Mouse (Mus musculus) liver, embryonic 16.5 days (tissue): Measurements from ENCODE around the gene Ptgs1. TPM values are rescaled to one million over a fixed set of nuclear protein-coding genes. Genes with fewer than 3 reads are reported as not detected.

Experiments
- ATAC-seq: fragments of 200-750 bp; cut with Nextera tagmentation; 2 replicates; pipeline ENCODE4 v1.8.0; 2017; ENCODE audit warnings: low read depth, mild to moderate bottlenecking, moderate number of reproducible peaks, moderate library complexity
- H3K27ac ChIP-seq: fragments of 300-500 bp; sonication (generic); 2 replicates; pipeline ENCODE4 v1.5.1; 2014; ENCODE audit warnings: mild to moderate bottlenecking, low read length
- H3K27me3 ChIP-seq: fragments of 300-500 bp; sonication (generic); 2 replicates; pipeline ENCODE4 v1.6.1; 2014; ENCODE audit warnings: low read depth, low read length, mixed read lengths; ENCODE audit not compliant: control insufficient read depth, insufficient read depth
- H3K36me3 ChIP-seq: fragments of 300-500 bp; sonication (generic); 2 replicates; pipeline ENCODE4 v1.6.1; 2014; ENCODE audit warnings: mild to moderate bottlenecking; ENCODE audit not compliant: control insufficient read depth, insufficient read depth
- H3K4me1 ChIP-seq: fragments of 300-500 bp; sonication (generic); 2 replicates; pipeline ENCODE4 v1.6.1; 2014; ENCODE audit warnings: low read depth, low read length, mixed read lengths; ENCODE audit not compliant: control insufficient read depth
- H3K4me2 ChIP-seq: fragments of 300-500 bp; sonication (generic); 2 replicates; pipeline ENCODE4 v1.6.1; 2014; ENCODE audit warnings: low read depth, low read length, mixed read lengths
- H3K4me3 ChIP-seq: fragments of 300-500 bp; sonication (generic); 2 replicates; pipeline ENCODE4 v1.5.1; 2014; ENCODE audit warnings: low read depth, mild to moderate bottlenecking, low read length
- H3K9ac ChIP-seq: fragments of 300-500 bp; sonication (generic); 2 replicates; pipeline ENCODE4 v1.6.1; 2014; ENCODE audit warnings: low read depth, low read length
- H3K9me3 ChIP-seq: fragments of 300-500 bp; sonication (generic); replicated peaks from 2 replicates; pipeline ENCODE4 v1.6.1; 2016; ENCODE audit warnings: low read length; ENCODE audit not compliant: control insufficient read depth
- WGBS: fragments of 180-500 bp; shearing (Covaris S2); extraction: QIAGEN DNeasy Blood & Tissue Kit; methylation state at CpG from one replicate; pipeline ENCODE4 v1.1.7; 2014; ENCODE audit not compliant: insufficient replicate concordance; 5-methylcytosine and 5-hydroxymethylcytosine counted together
- polyA plus RNA-seq: library from polyadenylated mRNA; unstranded; fragments of >200 nt; fragmentation: Nextera tagmentation; extraction: Ambion mirVana; gene quantifications from 2 replicates; pipeline ENCODE4 v1.2.1, GENCODE M21; 2015

Gene Ptgs1
- polyA plus RNA-seq, 1 experiment from 2014 or later = 22.5 TPM

DNA sequence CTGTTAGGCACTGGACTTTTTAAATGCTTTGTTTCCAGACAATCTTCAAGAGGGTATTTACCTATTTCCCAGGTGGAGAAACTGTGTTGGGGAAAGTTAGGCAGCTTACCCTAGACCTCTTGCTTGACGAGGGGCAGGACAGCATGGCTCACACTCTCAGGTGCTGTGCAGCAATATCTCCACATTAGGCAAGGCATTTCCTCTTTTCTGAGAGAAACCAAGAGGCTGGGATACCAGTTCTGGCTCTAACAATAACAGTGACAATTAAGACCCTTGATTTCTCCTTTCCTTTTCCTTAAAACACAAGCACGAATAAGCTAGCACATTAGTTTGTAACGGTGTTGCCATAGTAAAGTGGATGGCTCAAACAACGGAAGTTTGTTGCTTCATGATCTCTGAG lies 40.9 kb downstream of the Ptgs1 start:
- H3K4me1 ChIP-seq = no peaks in the 10 kb centered on the region
- 41% methylated on average over 4 of the region's 4 CpGs for WGBS

DNA sequence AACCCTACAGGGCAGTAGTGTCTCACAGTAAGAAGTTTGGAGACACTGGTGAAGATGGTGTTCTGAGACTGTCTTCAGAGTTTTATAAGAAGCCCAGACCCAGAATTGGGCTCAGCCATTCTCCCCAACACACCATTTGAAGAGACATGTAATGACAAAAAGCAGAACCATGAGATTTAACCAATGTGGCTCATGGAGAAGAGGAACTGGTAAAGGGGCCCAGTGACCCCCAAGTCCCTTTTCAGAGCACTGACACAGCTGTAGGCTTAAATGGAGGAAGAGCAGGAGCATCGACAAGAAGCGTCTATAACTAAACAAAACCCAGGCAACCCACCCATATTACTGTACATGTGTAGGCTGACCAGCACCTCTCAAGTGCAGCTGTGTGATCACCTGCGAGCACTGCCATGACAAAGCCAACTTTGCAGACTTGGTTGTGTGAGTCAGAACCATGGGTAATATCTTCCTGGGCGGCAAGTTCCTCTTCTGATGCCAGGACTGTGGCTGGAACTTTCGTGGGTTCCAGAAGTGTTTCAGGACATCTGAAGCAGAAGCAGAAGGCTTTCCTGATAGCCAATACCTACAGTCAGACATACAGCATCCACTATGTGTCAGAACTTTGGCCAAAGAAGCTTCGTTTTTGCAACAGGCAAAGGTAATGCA lies 42.2 kb downstream of the Ptgs1 start:
- H3K27ac ChIP-seq = peak overlapping the region; percentile 22; the same call in 1 of the 2 replicates
- no peaks in the 10 kb centered on the region for H3K4me1 ChIP-seq
- no peak overlapping the region for H3K4me2 ChIP-seq
- no peak overlapping the region for H3K4me3 ChIP-seq
- no peaks in the 10 kb centered on the region for H3K27me3 ChIP-seq
- H3K9ac ChIP-seq = no peak overlapping the region
- H3K36me3 ChIP-seq = no peaks in the 10 kb centered on the region
- ATAC-seq = no peak
- H3K9me3 ChIP-seq = no peaks in the 10 kb centered on the region
- WGBS = 20% methylated on average over 6 of the region's 6 CpGs

More for the DNA sequence above, 40.9 kb downstream of the Ptgs1 start:
- Histone ChIP-seq H3K9ac (no peak overlapping the region), H3K4me2 (no peak overlapping the region), H3K27ac (no peak overlapping the region), H3K9me3 (no peaks in the 10 kb centered on the region), H3K27me3 (no peaks in the 10 kb centered on the region), H3K36me3 (no peaks in the 10 kb centered on the region), H3K4me3 (no peak overlapping the region)
- ATAC-seq = no peak

DNA sequence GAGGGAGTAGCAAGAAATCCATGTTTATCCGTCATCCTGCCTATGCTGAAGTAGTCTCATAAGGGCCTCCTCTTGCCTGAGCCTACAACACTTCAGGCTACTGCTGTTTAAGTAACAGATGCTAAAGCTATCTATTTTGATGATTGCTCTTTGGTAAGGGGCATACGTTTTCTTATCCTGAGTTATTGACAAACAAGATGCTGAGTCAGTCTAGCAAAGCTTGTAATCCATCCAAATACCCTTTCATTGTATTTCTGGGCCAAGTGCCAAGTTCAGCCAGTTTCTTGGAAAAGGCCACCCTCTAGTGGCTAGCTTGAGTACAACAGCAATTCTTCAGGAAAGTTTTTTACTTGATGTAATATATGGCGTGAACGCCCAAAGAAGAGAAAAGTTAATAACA lies 46.2 kb downstream of the Ptgs1 start:
- Histone ChIP-seq H3K36me3 (no peaks in the 10 kb centered on the region), H3K9ac (no peak overlapping the region), H3K4me3 (no peak overlapping the region), H3K4me2 (no peak overlapping the region), H3K27me3 (no peaks in the 10 kb centered on the region), H3K27ac (no peak overlapping the region), H3K4me1 (no peaks in the 10 kb centered on the region), H3K9me3 (no peaks in the 10 kb centered on the region)
- WGBS = 22% methylated on average over 4 of the region's 4 CpGs
- no peak for ATAC-seq

DNA sequence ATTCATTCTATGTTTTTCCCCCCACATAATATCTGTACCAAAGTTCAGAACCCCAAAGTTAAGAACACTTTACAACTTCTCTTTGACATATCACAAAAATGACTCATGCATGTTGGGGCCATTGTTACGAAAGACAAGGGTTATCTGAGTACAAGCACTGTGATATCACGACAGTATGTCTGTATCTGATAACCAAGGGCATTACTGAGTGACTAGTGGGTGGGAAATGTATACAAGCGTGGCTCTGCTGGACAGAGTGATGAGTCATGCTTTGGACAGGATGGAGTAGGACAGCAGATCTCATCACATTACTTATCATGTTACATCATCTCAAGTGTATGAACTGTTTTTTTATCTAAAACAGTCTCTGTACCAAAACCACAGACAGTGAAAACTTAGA lies 48.5 kb downstream of the Ptgs1 start:
- 12% methylated on average over 3 of the region's 3 CpGs for WGBS
- no peaks in the 10 kb centered on the region for H3K36me3 ChIP-seq
- no peak overlapping the region for H3K27ac ChIP-seq
- H3K4me1 ChIP-seq = no peaks in the 10 kb centered on the region
- no peak overlapping the region for H3K9ac ChIP-seq
- no peak overlapping the region for H3K4me2 ChIP-seq
- H3K4me3 ChIP-seq = no peak overlapping the region
- ATAC-seq = no peak
- no peaks in the 10 kb centered on the region for H3K27me3 ChIP-seq
- no peaks in the 10 kb centered on the region for H3K9me3 ChIP-seq

DNA sequence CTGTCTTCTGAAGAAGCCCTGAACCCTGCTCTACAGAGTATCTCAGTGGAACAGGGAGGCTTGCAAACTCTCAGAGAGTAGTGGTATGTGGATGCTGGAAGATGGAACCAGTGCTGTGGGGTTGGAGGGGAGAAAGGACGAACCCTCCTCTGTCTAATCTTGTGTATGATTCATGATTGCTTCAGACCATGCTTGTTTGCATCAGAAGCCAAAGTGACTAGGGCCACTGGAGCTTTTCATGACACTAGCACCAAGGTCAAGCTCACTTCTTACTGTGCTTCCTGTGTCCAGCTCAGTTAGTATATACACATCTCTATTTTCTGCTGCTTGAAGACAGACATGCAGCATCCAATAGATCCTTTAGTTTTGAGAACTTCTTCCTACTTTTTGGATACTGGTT lies 50.9 kb downstream of the Ptgs1 start:
- Histone ChIP-seq H3K36me3 (no peaks in the 10 kb centered on the region), H3K9me3 (no peaks in the 10 kb centered on the region), H3K27me3 (no peaks in the 10 kb centered on the region), H3K4me2 (no peak overlapping the region), H3K27ac (no peak overlapping the region), H3K4me3 (no peak overlapping the region), H3K4me1 (no peaks in the 10 kb centered on the region), H3K9ac (no peak overlapping the region)
- WGBS = 42% methylated on average over 1 of the region's 1 CpGs
- no peak for ATAC-seq

DNA sequence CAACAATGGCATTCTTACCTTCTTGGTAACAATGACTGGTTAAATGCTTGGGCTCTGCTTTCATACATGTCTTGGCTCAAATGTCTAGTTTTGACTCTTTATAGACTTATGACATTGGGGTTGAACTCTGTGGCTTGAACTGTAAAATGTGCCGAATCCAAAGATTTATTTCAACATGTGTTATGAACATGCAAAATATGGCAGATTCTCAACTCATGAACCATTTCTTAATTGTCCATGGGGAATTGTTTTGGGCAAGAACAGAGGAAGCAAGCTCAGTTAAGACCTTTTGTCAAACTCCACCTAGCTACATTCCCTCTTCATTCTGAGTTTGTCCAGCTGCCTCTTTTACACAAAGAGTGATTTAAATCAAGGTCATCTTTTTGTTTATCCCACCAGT lies 52.1 kb downstream of the Ptgs1 start:
- Histone ChIP-seq H3K9me3 (no peaks in the 10 kb centered on the region), H3K9ac (no peak overlapping the region), H3K27ac (no peak overlapping the region), H3K4me3 (no peak overlapping the region), H3K4me1 (no peaks in the 10 kb centered on the region), H3K27me3 (no peaks in the 10 kb centered on the region), H3K36me3 (no peaks in the 10 kb centered on the region), H3K4me2 (no peak overlapping the region)
- no peak for ATAC-seq
- 59% methylated on average over 1 of the region's 1 CpGs for WGBS

Other genes with a start within 250 kb of the Ptgs1 start
- gene Ndufa8, start 181.0 kb upstream of the Ptgs1 start, polyA plus RNA-seq = 128 and 134 TPM in 2 replicates
- 0.13 TPM in 1 of 2 replicates, not detected in the other for gene Morn5, start 181.0 kb upstream of the Ptgs1 start, polyA plus RNA-seq
- 0.41 and 0.53 TPM in 2 replicates for gene Lhx6, start 125.0 kb upstream of the Ptgs1 start, polyA plus RNA-seq
- 14.6 and 17.0 TPM in 2 replicates for gene Mrrf, start 94.0 kb upstream of the Ptgs1 start, polyA plus RNA-seq
- gene Rbm18, start 93.7 kb upstream of the Ptgs1 start, polyA plus RNA-seq = 22.4 TPM in 2 replicates
- not detected in 2 replicates for gene Olfr338, start 143.1 kb downstream of the Ptgs1 start, polyA plus RNA-seq
- gene Olfr339, start 188.5 kb downstream of the Ptgs1 start, polyA plus RNA-seq = not detected in 2 replicates
- not detected in 2 replicates for gene Olfr340, start 222.2 kb downstream of the Ptgs1 start, polyA plus RNA-seq